Mouse (Mus musculus) G1E (cell line): ENCODE data around the gene Ccni.

ENCODE experiments used
- CTCF ChIP-seq: IDR thresholded peaks from 2 replicates; pipeline ENCODE4 v1.5.1; 2012; ENCODE audit warnings: low read depth, low read length, inconsistent platforms, mixed read lengths
- GATA1 ChIP-seq: IDR thresholded peaks from 2 replicates; pipeline ENCODE4 v1.6.1; 2012; ENCODE audit warnings: borderline replicate concordance, low read length, inconsistent platforms, mixed read lengths

DNA sequence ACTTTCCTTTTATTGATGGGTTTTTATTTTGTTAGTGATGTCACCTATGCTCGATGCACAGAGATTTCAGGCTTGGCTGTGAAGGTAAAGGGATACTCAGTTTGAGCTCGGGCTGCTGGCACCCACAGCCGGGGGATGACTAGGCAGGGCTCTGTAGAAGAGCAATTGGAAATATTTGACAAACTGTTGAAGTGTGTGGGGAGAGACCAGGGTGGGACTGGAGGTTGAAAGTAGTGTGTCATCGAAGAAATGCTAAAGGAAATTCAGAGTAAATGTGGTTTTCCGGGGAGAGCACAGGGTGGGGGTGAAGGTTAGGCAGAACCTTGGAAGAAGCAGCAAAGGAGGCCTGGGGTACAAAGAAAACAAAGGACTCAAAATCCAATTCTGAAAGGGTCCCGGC, 54.3 kb downstream of the Ccni start:
- no peak for TF ChIP-seq CTCF
- TF ChIP-seq GATA1 = no peak
